Mouse (Mus musculus) mouse trophoblast stem cell (cell line): ENCODE data around the gene Pef1.

Source experiments
- in situ Hi-C, 2 experiments: fragments of 300-500 bp; cut with MseI, MboI; formaldehyde crosslinking; loops; 2 replicates in 1 of 2; 3 replicates in 1 of 2; pipeline ENCODE4 v1.15.1; 2025

Pef1 gene

DNA sequence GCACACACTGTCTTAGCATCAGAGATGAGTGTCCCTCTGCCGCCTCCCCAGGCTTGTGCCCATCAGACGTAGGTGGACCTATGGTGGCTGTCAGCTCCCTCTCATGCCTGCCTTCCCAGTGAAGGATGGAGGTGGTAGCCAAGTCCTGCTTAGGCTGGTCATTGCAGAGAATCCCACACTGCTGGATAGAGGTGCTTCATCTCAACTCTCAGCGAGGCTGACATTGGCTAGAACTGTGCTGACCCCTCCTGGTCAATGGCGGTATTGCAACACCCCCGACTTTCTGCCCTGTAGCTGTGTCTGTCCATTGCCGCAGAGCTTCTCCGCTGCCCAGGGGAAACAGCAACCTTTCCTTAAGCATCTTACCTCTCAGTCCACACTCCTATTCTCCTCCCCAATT, 15.1 kb upstream of the Pef1 start:
- in situ Hi-C loops, result loop anchor here in 1 of 2 experiments (10.0 kb wide), 1 partner anchor 122 kb away; no protein-coding TSS in a partner anchor

DNA sequence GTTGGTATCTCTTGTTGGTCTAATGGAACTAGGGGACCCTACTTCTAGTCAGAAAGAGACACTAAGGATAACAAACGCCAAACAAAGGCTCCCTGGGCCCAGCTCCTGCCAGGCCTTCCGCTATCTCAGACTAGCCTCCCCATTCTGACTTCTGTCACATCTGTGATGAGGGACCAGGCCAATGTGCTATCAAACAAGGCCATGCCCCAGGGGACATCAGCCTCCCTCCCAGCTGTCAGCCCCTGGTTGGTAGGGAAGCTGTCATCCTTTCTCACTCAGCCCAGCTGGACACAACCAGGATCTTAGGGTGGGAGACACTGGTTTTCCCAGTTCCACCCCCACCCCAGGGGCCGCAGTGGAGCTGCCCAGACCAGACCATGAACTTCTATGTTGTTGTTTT, 7.2 kb upstream of the Pef1 start:
- in situ Hi-C loops, result no loop called here

DNA sequence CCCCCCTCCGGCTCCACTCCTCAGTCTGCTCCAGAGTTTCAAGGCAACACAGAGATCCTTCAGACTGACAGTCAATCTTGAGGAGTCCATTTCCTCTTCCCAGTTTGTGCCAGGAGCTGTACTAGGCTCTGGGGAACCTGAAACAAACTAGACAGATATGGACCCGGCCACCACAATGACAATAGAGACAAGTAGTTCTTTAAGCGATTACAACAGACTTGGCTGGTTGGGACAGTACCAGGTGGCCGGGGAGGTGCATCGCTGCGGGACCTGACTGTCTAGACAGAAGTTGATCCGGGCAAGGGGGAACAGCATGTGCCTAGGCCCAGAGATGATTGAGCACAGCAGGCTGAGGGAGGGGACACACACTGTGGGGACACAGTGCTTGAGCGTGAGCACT, 1.2 kb upstream of the Pef1 start:
- in situ Hi-C loops, result no loop called here

DNA sequence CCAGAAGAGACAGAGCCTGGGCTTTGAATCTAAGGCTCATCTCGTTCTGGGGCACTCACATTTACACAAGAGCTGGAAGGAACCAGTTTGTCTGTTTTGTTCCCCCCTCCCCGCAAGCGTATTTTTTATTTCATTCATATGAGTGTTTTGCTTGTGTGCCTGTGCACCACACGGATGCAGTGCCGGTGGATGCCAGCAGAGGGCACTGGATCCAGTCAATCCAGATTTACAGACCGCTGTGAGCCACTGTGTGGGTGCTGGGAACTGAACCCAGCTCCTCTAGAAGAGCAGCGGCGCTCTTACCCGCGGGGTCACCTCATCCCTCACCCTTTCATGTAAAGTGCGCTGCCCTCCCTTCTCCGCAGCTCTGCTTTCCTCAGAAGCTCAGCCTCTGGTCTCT, 1.3 kb downstream of the Pef1 start:
- in situ Hi-C loops, result no loop called here

DNA sequence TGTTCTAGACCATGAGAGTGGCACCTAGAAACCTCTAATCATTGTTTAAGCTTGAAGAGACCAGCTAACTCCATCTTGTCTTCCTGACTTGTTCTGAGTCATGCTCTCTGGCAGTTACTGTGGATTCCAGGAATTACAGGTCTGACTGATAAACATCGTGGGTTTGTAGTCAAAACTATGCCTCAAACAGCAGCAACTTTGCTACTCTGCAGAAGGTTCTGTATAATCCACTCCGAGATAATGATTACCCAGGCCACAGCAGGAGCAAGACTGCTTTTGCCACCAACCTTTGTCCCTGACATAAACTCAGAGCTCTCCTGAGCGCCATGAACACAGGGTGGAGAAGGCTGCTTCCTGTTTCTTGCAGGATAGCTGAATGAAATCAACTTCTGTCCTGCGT, 2.2 kb downstream of the Pef1 start:
- in situ Hi-C loops, result no loop called here

DNA sequence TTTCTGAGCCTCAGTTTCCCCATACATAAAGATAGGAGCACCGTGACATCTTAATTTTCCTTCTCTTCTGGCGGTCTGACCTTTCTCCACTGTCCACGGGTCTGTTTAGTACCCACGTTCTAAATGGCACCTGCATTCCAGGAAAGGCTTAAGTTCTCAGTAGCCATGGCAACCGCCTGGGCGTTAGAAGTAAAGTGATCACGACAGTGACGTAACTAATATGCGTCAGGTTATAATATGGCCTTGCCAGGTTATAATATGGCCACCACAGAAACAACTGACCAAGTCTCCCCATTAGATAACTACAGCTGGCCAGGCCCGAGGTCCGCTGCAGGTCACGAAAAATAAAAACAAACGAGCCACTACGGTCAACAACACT, 4.7 kb downstream of the Pef1 start:
- in situ Hi-C loops, result no loop called here

DNA sequence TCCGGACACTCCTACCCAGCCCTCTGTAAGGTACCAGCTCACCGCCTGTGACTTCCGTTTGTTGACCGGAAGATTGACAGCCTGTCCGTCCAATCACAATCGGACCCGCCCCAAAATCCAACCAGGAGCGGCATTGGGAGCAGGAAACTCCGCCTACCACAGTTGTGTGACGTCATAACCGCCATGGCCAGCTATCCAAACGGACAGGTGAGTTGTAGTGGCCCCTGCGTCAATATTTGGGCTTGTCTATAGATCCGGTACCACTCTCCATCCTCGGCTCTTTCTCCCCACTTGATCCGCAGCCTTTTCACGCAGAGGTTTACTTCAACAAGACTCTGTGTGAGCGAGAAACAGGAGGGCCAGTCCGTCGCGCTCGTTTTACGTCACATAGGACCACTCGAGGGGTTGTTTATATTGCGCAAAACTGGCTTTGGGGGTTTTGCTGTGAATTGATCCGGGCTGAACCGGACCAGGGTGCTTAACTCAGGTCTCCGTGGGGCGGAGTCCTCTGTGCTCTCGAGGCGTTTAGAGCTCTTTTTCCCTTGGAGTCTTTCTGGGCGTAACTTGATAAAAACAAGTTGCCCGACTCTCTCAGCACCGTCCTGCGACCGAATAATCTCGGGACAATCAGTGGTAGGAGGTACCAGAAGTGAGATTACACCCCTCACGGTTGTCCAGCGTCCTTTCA, 5.2 kb downstream of the Pef1 start:
- in situ Hi-C loops, result no loop called here

DNA sequence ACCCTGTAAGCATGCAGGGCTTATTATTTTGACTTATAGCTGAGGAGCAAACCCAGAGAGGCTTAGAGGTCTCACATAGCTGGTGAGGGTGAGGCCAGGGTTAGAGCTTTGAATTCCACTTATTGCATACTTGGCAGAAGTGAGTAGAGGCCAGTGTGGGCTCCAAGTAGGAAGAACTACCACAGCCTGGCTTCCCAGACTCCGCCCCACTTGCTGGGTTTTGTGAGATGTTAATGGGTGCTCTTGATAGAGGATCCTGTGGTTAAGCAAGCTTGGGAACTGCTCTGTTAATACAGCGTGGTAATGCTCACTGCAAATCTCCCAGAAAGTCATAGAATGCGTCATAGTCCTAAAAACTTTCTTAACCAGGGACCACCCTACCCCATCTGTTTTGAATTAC, 6.6 kb downstream of the Pef1 start:
- in situ Hi-C loops, result no loop called here

DNA sequence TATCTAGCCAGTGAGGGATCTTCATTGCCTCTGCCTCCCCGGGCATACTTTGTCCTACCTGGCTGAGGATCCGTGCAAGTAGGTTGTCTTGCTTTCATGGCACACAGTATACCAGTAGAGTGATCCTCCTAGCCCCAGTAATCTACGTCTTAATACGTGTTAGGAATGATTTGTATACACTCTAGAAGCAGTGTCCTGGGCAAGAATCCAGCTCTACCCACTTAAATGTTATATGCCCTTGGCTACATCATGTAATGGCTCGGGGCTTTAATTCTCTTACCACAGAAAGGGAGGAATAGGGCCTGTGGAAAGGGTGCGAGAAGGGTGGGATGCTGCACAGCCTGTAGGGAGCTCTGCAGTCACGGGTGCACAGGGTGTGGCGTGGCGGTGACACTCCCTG, 7.3 kb downstream of the Pef1 start:
- in situ Hi-C loops, result no loop called here

DNA sequence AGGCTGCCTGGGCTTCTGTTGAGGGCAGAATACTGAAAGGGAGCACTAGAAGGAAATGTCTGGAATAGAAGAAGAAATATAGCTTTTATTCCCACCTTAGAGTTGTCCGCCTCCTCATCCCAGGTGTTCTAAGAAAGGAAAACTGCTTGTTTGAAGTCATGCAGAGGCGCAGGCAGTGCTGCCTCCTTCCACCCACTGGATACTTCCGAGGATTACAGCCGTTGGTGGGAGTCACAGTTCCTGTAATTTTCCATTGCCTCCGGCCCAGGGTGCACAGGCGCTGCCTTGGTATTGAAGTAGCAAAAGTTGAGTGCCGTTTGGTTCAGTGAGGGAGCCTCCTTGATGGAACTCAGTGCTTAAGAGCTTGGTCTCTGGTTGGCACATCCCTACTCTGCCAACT, 7.7 kb downstream of the Pef1 start:
- in situ Hi-C loops, result no loop called here

DNA sequence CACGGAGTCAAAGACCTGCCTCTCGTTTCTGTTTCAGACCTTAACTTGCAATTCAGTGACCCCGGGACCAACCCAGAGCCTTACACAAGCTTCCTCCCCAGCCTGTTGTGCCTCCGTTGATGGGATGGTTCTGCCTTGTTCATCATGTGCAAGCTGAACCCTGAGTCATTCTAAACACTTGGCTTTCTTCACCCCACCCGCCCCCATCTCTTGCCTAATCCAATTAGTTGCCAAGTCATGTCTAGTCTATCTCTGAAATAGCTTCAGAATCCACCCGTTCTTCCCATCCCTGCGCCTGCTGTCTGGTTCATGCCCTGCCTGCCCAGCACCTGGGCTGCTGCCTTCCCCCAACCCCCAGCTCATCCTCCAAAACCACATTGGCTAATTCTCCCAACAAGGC, 9.9 kb downstream of the Pef1 start:
- in situ Hi-C loops, result no loop called here

DNA sequence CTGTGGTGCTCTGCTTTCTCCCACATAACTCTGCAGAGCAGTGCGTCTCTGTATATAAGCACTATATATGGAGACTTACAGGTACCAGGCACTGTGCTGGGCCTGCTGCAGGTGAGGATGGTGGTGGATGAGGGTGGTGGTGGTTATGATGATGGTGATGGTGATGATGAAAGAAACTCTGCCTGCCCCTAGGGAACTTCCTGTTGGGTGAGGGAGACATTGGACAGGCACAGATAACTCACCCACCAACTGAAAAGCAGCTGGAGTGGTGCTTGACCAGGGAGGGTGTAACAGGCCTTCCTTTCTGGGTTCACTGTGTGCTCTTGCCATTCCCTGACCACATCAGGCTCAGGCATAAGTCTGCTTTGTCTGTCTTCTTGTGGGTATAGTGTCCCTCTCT, 10.4 kb downstream of the Pef1 start:
- in situ Hi-C loops, result no loop called here

DNA sequence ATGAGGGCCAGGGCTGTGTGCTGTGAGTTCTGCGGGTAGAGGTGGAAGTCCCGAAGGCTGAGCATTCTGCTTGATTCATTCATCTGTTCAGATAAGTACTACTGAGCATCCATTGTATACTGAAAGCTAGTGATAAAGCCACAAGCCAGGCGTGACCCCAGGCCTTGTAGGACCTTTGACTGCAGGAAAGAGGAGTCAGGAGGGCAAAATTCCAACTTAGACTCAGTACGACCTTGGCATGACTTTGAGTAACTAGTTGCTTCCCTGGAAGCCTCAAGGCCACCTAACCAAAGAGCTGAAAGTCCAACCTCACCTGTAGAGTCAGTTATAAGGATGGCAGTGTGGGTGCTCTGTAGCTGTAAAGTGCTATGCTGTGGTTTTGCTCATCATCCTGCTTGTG, 18.4 kb downstream of the Pef1 start:
- in situ Hi-C loops, result no loop called here

DNA sequence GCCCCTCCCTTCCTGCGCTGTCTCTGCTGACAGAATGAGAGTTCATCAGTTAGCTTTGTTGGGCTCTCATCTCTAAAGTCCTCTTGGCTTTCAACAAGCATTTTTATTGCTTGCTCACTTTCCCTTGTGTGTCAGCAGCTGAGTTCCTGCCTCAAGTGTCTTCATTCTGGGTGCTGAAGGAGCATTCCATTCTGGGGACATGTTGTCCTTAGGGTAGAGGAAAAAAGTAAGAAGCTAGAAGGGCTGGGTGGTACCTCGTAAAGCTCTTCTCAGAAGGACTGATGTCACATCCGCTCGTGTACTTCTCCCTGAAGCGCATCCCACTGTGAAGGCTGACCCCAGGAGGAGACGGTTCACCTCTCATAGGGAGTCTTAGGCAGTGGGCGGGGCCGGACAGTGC, 19.2 kb downstream of the Pef1 start:
- in situ Hi-C loops, result no loop called here

DNA sequence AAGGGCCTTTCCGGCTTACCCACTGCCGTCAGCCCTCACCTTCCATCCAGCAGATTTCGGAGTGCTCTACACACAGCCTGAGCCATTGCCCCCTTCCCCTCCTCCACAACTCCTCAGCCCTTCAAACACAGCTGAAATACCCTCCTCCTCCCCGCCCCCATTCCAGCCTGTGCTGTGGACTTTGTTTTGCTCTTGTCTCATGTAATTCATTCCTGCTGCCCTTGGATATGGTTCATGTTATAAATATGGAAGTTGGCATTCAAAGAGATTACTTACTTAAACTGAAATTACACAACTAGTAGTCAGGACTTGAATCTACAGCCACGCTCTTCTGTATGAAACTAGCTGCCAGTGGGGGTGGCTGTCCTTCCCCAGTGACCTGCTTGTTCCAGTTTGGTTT, 20.7 kb downstream of the Pef1 start:
- in situ Hi-C loops, result no loop called here

DNA sequence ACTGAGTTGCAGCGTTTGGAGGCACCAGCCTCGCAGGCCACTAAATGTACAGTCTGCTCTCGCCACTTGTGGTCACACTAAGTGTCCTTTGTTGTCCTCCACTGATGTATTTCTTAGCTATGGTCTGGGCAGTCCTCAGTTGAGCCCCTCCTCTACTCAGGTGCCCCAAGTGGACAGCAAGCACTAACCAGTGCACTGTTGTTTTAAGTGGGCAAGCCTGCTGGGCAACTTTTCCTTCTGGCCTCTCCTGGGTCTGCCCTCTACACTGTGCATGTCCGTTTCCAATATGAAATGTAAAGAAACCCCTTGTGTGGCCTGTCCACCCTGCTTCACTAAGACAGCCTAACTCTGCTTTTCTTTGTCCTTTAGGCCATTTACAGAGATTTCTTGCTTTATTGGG, 21.8 kb downstream of the Pef1 start:
- in situ Hi-C loops, result no loop called here

DNA sequence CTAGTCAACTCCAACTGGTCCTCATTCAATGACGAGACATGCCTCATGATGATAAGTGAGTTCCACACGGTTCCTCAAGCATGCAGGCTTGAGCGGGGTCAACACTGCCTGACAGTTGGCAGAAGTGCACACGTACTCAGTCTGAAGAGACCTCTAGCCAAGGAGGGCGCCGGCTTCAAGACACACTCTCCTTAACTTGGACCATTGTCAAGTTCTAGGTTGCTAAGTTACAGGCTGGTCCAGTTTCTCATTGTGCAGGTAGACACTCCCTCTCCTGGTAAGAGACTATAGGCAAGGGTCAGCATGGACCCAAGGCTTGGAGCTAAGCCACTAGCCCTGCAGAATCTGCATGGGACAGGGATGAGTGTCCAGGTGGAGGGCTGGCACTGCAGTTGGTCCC, 22.8 kb downstream of the Pef1 start:
- in situ Hi-C loops, result no loop called here

DNA sequence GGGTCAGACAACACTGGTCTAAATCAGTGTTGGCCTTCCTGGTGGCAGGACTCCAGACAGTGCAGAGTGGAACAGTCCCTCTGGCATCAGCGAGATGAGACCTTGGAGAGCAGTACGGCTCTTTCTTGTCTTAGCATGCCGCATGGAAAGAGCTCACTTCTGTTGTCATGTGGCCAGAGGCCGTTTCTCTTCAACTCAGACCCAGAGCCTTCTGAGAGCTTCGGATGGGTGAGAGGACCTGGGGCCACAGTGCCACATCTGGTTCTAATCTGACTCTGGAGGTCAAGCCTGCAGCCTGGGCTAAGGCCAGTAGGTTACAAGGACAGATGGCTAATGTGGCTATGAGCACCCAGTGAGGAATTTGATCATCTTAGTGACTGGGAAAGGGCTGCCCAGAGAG, 23.6 kb downstream of the Pef1 start:
- in situ Hi-C loops, result no loop called here

DNA sequence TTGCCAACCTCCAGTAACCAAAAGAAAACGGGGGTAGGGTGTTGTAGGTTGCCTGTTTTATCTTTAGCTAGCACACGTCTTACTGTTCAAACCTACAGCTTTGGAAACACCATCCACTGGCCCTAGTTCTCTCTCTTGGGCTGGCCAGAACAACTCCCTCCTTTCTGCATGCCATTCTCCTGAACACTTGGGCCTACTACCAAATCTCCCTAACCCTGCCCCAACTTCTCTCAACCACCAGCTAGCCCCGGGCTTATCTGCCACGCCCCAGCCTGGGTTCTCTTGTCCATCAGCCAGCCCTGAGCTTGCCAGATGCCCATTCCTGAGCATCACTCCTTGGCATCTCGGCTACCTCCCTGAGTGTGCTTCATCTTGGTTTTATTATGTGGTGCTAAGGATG, 26.5 kb downstream of the Pef1 start:
- in situ Hi-C loops, result no loop called here

DNA sequence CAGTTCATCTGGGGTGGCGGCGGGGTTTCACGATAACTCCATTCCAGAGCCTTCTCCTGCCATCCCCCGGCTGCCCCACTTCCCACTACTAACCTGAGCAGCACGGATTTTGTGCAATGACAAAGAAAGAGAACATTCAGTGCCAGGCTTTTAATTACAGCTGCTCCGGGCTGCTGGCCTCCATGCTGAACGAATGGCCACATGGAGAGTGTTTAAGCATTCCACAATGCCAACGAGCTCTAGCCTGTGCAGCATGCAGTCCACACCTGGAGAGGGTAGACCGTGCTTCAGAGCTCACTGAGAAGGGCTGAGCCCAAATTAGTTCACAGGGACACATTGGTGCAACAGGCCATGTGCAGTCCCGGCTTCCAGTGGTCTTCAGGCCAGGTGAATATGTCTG, 27.7 kb downstream of the Pef1 start:
- in situ Hi-C loops, result no loop called here

DNA sequence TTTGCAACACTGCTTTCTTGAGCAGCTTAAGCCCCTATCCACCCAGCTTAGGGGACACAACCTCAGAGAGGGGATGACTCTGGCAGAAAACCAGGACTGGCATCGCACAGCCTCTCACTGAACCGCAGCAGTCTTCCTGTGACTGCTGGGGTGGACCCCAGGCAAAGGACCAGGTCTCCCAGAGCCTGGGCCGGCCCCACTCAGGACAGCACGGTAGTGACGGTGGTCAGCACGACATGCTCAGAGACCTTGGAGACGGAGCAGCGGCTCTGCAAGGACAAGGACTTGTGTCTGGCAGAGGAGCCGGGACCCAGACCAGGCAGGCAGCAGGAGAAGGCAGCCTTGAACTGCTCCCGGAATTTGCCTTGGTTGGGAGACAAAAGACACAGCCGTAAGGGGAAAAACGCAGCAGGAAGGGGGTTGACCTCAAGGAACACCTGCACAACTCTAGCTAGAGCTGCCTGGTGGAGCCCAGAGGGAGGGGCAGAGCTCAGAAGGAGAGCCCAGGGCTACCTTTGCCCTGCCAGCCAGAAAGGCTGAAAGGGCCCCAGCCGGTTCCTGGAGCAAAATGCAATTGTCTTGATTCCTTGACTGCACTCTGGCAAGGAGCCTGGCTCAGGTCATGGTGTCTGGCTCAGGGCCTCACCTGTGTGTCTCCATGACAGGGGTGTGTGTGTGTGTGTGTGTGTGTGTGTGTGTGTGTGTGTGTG, 28.4 kb downstream of the Pef1 start:
- in situ Hi-C loops, result no loop called here

DNA sequence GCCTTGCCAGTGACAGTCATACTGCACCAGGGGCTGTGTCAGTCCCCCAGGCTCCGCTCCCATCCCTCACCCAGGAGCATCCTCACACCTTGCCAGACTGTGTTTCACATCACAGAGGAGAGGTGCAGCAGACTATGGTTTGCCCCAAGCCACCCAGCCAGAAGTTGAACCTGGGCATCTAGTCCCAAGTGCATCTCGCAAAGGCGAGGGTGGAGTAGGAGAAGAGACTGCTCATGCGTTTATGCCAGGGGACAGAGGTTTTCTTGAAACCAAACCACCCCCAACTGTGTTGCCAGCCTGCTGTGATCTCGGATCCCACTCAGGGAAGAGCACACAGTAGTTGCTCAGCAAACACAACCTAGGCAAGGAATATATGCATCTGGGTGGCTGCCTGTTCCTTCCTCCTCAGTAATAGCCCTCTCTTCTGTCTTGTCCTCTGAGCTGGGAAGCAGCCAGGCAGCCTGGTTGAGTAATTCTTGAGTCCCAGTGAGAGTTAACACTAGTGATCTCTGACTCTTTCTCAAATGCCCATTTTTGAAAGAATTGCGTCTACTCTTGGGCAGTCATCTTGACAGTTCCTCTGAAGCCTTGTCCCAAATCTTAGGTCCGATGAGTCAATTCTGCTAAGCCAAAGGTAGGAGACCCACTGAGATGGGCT, 29.2 kb downstream of the Pef1 start:
- in situ Hi-C loops, result no loop called here

DNA sequence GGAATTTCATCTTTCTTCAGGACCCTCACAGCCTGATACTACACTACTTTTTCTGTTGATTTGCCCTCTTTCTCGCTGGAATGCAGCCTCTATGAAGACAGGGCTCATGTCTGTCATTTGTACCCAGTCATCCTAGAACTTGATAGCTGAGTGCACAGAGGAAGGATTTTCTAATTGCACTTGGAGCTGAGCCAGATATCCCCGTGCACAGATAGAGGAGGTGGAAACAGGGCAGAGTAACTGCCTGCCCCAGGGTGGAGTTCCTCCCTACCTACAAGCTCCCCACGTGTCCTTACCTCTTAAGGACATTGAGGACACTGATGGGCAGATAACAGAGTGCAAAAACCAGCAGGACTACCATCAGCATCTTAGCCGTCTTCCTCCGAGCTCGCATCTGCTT, 31.0 kb downstream of the Pef1 start:
- in situ Hi-C loops, result no loop called here
